Mouse (Mus musculus): ENCODE measurements around the gene Dixdc1.
A peak's percentile ranks its signal among the peaks of the same experiment; 100 is the strongest.

Gene Dixdc1

DNA sequence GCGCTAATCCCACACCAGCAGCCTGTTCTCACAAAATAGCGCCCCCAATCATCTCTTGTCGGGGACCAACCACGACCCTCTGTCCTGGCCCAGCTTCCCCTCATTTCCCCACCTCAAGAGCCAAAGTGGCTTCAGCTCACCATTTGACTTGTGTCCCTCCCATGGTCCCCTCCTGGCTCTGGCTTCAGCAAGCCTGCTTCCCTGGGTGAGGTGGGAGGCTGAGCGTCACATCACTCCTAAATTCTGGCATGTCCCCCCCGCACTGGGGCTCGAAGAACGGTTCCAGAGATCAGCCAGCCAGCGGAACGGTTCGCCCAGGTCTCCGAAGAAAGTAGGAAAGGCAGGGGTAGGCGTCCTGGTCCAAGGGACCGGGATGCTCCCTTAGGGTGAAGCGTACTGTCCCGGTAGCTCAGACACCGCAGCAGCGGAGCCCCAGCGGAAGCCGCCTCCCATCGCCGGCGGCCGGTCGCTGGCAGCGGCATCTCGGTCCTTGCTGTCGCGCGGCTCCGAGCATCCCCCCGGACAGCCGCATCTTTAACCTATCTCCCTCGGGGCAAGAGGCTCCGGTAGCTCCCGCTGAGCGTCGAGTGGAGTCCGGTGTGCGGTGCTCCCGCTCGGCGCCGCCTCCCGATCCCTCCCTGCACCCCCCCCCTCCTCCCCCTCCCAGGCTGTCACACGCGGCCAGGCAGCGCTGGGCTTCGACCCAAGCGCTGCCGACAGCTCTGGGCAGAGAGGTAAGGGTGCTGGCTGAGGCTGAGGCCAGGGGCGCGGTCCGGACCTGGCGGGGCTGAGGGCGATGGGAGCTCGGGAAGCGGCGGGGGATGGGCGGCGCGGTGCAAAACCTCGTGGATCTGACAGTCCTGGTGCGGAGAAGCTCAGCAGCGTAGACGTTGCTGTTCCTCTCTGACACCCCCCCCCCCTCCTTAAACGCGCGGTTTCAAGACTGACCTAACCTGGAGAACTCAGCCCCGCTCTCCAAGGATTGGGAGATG is 40.6 kb downstream of the Dixdc1 start:
- peak; percentile 50 for DNase-seq

DNA sequence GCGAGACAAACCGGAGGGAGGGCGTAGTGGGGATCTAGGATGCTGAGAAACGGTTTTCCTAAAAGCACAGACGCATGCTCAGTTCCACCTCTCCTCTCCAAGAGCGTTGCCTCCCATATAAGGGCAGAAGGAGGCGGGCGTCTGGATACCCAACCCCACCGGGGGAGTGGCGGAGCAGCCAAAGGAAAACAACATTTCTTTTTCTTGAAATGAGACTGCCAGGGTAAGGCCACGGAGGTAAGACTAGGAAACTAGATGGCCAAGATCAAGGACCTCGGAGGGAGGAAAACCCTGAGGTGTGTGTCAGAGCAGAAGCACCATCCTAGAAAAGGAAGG is 41.6 kb downstream of the Dixdc1 start:
- DNase-seq = peak; percentile 72

DNA sequence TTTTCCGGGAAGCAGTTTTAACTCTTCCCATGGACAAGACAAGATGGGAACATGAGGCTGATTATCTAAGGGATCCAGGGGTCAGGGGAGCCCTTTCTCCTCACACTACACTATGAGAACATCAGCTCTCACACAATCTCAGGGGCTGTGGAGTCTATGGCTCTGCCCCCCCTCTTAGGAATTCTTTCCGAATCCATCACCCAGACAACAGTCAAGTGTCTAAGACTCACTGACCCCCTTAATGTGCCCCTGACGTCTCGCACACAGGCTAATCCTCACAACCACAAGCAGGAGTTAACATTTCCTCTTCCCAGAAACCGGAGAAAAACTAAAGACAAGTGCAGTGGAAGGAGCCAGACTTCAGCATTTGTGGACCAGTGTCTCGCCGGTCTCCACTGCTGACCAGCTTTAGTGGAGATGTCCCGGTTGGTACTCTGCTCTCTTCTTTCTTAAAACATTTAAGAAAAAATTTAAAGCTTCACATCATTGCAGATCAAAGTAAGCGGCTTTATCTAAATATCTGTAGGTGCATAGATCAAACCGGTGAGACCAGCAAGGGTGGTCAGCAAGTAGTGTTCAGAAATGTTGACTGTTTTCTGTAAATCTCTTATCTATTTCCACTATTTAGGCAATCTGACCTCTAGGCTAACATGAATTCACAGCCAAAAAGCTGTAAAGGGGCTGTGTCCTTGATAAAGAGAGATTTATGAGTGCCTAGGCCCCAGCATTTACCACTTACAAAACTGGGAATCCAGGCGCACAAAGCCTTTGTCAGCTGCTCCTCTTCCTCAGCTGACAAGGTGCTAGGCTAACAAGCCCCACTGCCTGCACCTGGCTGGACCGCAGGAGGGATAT is 42.2 kb downstream of the Dixdc1 start:
- DNase-seq = no peak

DNA sequence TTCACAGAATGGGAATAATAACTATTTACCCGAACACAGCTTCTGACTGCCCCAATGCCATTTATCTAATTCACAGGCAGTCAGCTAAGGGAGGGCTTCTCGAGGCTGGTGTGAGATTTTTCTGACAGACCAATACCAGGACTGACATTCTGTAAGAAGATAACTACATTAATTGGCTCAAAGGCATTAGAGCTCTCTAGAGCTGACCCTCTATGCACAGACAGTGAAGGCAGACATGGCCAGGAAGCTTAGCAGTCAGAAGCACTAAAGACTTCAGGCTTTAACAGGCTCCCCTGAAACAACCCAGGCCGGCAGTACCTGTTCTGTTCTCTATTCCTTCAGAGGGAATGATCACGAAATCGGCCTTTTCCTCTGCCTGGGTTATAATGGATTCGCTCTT is 44.2 kb downstream of the Dixdc1 start:
- no peak for DNase-seq

DNA sequence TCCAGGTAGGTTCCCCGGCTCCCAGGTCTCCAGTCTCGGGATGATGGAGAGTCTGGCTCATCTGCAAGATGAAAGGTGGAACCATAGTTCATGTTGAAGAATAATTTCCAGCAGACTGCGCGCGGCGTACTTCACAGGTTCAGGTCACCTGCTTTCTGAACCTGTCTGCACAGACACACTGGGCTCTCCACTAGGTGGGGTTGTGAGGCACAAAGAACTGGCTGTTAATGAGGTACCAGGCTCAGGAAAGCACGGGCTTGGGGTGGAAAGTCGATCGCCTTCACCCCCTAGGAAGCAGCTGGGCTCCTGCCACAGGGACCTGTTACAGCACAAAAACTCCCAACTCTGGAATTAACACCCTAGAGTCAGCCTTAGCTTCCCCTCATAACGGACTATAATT is 45.7 kb downstream of the Dixdc1 start:
- peak; percentile 79 for DNase-seq

DNA sequence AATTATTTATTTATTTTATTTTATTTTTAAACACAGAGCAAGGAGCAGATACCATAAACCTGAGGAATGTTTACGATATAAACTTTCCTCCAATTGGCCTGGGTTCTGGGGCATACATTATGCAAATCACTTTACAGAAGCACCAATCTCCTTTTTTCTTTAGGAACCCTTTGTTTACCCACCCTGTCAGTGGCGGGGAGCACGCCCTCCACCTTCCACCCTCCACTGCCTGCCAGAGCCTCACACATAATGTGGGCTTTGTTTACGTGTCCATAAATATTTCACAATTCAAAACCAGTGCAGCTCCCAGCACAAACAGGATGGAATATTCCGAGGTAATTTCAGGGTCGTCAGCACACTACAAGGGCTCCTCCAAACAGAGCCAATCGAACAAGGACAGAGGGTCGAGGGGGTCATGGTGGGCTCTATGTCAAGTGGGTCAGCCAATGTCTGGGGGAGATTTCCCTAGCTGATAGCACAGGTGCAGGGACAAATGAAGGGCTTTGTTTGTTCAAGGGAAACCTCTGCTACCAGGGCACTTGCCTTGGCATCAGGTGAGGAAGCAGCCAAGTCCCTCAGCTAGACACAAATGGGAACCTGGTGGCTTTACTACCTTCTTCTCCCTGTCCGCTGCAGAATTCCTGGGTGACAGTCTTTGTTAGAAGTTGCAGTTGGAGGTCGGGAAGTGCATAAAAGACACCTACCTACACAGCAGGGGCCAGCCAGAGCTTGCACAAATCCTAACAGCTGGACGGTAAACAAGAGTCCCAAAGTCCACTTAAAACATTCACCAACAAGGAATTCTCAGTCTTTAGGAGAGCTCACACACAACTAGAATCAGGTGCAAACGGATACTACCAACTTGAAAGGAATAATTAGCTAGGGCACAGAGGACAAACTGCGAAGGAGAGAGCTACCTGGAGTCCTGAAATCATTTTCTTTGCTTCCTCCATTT is 46.4 kb downstream of the Dixdc1 start:
- DNase-seq = peak; percentile 45

DNA sequence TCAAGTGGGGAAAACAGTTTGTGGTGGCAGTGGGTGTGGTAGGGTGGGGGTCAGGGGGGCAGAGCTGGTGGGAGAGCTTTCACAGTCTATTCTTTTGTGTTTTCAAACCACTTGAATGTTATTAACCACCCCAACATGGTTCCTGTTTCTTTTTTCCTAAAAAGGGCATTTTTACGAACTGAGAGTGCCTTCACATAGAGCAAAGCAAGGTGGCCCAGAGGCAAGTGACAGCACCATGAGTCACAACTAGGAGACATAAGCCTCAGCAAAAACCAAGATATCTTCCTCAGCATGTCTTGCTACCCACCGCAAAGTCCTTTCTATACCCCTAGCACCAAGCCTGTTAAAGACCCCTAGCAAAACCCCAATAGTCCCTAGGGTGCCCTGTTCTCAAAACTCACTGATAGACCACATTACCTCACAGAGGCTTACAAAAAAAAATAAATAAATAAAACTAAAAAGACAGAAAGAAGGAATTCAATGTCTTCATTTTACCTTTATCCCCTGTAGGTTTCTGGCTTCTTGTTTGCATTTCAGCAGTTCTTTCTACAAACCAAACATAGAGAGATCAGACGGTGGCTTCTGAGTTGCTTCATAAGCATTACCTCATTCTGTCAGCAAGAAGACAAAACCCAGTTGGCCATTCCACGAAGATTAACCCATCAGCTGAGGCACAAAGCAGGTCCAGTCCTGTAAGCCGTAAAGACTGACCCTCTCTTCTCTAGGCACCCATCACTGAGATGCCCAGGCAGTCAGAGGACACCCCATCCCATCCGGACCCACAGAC is 52.3 kb downstream of the Dixdc1 start:
- DNase-seq = no peak

DNA sequence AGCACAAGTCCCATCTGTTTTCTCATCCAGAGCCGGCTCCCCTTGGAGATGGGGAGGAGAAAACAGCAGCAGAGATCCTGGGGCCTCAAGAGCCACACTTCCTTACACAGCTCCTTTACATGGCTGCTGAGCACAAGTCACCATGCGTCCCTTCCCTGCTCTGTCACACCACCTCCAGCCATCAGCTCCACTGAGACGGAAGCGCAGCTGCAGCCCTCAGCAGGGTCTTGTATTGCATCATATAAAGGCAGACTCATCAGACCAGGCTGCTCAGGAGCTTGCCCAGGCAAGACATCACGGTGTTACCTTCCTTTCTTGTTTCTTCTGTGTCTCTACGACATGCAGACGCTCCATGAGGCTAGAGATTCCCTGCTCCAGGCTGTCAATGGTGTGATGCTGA is 57.6 kb downstream of the Dixdc1 start:
- DNase-seq = no peak

DNA sequence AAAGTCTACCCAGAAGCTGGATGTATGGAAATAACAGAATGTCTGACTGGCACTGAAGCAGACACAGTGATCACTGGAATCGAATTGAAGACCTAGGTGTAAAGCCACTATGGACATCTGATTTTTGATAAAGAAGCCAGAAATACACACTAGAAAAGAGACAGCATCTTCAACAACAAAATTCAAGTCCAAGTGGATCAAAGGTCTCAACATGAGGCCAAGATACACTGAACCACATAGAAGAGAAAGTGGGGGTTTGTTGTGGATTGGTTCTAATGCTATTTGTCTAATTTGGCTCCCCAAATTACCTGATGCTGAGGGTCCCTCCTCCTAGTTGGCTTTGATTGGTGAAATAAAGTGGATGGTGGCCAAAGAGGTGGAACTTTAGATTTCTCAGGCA is 59.9 kb downstream of the Dixdc1 start:
- DNase-seq = no peak

DNA sequence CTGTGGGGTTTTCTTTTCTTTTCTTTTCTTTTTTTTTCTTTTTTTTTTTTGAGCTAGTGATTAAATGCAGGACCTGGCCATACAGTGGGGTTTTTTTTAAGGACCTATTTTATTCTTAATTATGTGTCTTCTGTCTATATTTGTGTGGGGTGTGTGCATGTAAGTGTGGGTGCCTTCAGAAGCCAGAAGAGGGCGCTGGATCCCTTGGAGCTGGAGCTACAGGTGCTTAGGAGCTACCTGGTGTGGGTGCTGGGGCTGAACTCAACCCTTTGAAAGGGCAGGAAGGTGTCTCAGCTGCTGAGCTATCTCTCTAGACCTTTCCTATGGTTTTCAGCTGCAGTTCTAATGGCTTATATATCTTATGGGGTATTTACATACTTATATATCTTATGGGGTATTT is 64.5 kb downstream of the Dixdc1 start:
- no peak for DNase-seq

DNA sequence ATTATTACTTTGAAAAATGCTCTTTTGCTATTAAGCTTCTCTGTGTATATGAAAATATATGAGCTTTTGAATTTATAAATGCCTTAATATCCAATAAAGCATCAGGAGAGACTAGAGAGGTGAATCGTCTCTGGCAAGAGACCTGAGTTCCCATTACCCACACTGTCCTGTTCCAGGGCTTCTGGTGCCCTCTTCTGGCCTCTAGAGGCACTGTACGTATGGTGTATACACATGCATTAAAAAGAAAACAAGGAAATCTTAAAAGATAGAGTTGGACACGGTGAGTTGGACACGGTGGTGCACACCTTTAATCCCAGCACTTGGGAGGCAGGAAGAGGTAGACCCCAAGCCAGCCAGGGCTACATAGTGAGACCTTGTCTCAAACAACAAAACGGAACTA is 68.6 kb downstream of the Dixdc1 start:
- peak; percentile 74 for DNase-seq

DNA sequence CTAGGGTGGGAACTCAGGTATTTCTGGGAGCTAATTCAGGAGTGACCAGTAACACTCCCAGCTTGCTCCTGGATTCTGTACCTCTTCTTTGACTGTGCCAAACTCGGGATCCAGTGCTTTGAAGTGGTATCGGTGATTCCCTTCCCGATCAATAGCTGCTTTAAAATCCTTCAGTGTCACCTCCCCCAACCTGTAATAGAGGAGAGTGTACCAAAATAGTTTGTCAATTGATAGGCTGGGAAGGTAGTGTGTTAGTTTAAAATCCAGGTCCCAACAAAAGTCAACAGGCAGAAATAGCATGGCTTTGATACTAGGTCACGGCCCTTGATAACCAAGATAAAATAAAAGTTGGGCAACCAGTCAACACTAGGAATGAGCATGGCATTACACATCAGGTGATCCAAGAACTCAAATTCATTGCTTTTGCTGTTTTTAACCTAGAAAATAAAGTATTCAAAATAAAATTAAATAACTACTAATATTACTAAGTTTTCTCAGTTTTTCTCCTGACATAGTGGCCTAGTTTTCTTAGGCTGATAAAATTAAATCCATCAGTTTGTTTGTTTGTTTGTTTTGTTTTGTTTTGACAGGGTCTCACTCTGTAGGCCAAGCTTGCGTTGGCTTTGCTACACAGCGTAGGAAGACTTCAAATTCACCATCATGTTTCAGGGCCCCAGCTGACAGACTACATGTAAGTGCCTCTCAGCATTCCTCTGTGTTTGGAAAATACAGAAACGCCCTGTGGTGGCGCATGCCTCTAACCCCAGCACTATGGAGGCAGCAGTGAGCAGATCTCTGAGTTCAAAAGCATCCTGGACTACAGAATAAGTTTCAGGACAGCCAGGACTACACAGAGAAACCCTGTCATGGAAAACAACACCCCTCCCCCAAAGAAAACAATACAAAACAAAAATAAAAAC is 71.5 kb downstream of the Dixdc1 start:
- no peak for DNase-seq

DNA sequence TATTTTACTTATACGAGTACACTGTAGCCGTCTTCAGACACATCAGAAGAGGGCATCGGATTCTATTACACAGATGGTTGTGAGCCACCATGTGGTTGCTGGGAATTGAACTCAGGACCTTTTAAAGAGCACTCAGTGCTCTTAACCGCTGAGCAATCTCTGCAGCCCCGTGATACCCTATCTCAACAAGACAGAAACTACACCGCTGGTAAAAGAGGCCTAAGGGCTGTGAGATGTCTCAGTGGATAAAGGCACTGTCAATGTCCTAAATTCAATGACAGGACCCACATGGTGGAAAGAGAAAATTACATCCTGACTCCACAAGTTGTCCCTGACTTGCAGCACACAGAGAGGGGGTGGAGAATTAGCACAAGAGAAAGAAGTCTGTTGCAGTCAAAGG is 72.9 kb downstream of the Dixdc1 start:
- no peak for DNase-seq

DNA sequence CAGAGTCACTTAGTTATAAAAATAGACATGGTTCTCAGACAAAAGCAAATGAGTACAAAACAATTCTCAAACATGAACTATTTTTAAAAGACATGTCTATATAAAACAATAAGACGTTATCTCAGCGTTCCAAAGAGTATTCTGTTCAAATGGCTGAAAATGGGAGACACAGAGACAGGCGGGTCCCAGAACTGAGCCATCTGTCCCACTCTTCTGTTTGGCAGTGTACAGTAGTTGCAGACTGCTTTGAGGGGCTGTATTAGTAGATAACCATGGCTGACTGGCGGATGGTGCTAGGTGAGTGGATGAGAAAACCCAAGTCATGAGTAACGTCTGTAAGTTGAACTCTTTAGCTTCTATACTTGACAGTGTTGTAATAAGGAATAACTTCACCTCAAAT is 74.5 kb downstream of the Dixdc1 start:
- DNase-seq = no peak

DNA sequence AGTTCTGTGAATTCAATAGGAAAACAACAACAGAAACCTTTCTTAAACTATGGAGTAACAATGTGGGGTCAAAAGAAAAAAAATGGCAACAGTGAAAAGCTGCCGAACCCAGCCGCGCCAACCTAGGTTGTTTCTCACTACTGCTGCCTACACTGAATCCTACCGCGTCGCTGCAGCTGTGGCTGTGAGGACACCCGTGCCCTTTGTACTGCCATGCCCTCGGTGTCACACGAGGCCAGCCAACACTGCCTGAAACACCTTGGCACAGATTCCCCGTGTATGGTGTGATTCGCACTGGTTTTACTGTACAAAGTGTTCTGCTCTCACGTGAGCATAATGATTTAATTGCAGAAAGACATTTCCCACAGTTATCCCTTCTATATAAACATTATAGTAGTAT is 78.9 kb downstream of the Dixdc1 start:
- peak; percentile 61 for DNase-seq

DNA sequence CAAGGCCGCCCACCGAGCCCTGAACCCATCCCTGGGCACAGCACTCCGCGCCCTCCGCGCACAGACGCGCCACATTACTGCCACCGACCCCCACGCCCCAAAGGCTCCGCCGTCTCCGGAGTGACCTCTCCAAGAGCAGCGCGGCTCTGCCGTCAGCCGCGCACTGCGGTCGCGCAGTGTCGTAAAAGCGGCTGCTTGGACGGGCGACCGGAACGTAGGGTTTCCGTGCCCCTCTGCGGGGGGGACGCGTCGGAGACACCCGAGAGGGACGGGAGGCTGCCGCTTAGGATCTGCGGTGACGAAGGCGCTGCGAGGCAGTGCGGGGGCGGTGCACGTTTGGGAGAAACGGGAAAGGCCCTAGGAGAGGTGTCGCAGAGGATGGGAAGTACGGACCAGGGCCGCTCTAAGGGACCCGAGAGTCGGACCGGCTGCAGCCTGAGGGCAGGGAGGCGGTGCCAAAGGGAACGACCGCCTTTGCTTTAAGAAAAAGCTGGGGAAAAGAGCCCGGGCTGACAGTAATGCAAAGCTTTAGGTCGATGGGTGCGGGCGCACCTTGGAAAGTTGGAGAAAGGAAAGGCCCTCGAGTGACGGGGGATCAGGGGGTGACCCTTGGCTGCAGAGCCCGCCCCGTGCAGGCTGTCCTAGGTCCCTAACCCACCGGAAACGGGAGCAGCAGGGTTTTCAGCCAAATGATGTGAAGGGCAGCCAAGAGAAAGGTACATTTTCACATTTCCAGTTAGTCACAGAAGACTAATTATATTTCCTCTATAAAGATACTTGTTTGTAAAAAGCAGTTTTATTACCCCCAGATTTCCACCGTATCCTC is 79.7 kb downstream of the Dixdc1 start, which contains the start of gene Dlat:
Gene Dlat (minus strand): TSS at position 389 of the 826 bp plus-strand sequence.
- DNase-seq = peak; percentile 91

DNA sequence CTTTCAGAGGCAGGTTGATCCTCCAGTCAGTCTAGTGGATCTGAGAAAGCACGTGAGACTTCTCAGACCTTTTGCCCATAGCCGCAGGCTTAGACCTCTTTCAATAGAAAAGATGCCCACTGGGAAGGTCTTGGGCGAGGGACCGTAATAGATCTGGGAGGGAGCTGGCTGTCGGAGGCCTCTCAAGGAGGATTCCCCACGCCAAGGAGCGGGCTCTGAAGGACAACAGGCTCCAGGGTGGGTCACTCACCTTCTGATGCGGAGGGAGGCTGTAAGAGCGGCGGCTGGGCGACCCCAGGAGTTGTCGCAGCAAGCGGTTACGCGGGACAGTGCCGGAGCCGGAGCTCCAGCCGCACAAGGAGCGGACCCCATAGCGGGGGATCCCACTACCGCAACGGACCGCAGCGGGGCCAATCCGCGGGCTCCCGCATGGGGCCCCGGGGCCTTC is 80.4 kb downstream of the Dixdc1 start:
- no peak for DNase-seq

DNA sequence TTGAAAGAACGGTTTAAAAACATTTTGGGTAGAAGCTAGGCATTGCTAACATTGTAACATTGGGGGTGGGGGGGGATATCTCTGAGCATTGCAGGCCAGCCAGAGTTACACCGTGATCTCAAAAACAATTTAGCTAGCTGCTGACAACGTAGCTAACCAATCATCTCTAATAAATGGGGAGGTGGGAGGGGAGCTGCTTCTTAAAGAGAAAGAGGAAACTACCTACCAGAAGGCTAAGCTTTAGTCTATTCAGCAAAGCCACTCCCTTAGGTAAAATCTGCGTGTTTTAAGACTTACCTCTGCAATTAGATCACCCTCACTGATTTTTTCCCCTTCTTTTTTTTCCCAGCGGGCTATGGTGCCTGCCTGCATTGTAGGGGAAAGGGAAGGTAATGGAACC is 80.9 kb downstream of the Dixdc1 start:
- no peak for DNase-seq

DNA sequence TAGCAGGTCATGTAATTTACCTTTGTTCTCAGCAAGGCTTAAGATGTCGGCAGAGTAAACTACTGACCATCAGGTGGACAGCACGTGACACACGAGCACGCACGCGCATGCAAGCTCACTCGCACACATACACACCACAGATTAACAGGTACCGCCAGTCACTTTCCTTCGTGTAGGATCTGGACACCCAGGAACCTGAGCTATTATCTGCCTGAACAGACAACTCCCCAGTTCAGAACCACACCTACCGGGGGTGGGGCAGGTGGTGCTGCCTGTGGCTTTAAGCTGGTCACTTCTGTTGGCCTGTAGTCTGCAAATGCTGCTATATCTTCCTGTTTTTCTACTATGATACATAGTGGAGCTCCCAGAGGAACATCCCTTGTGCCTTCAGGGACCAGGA is 88.8 kb downstream of the Dixdc1 start:
- DNase-seq = no peak

All from kidney, adult 18-20 months (tissue).